Mouse (Mus musculus) heart, embryonic 12.5 days (tissue): Measurements from ENCODE around the gene Ptprh. TPM values are rescaled to one million over a fixed set of nuclear protein-coding genes. Genes with fewer than 3 reads are reported as not detected.

Experiments
- ATAC-seq: fragments of 200-750 bp; cut with Nextera tagmentation; 2 replicates; pipeline ENCODE4 v1.8.0; 2017; ENCODE audit warnings: moderate TSS enrichment, moderate library complexity; ENCODE audit not compliant: insufficient number of reproducible peaks, low FRiP score
- H3K27ac ChIP-seq: fragments of 300-500 bp; sonication (generic); 2 replicates; pipeline ENCODE4 v1.5.1; 2016; ENCODE audit warnings: mild to moderate bottlenecking, moderate library complexity; ENCODE audit not compliant: poor library complexity, severe bottlenecking
- H3K27me3 ChIP-seq: fragments of 300-500 bp; sonication (generic); replicated peaks from 2 replicates; pipeline ENCODE4 v1.6.1; 2016; ENCODE audit warnings: mild to moderate bottlenecking, moderate library complexity
- H3K36me3 ChIP-seq: fragments of 300-500 bp; sonication (generic); 2 replicates; pipeline ENCODE4 v1.6.1; 2016; ENCODE audit warnings: mild to moderate bottlenecking, moderate library complexity
- H3K4me1 ChIP-seq: fragments of 300-500 bp; sonication (generic); replicated peaks from 2 replicates; pipeline ENCODE4 v1.6.1; 2016; ENCODE audit warnings: mild to moderate bottlenecking
- H3K4me2 ChIP-seq: fragments of 300-500 bp; sonication (generic); 2 replicates; pipeline ENCODE4 v1.6.1; 2016; ENCODE audit warnings: mild to moderate bottlenecking, moderate library complexity
- H3K4me3 ChIP-seq: fragments of 300-500 bp; sonication (generic); 2 replicates; pipeline ENCODE4 v1.5.1; 2016; ENCODE audit warnings: mild to moderate bottlenecking
- H3K9ac ChIP-seq: fragments of 300-500 bp; sonication (generic); 2 replicates; pipeline ENCODE4 v1.6.1; 2016; ENCODE audit warnings: mild to moderate bottlenecking, moderate library complexity
- H3K9me3 ChIP-seq: fragments of 300-500 bp; sonication (generic); replicated peaks from 2 replicates; pipeline ENCODE4 v1.6.1; 2016; ENCODE audit warnings: mild to moderate bottlenecking, moderate library complexity
- WGBS: fragments of 180-500 bp; shearing (Covaris S2); methylation state at CpG from one replicate; pipeline ENCODE4 v1.1.7; 2016; 5-methylcytosine and 5-hydroxymethylcytosine counted together
- polyA plus RNA-seq: library from polyadenylated mRNA; unstranded; fragments of >200 nt; fragmentation: Nextera tagmentation; extraction: Ambion mirVana; gene quantifications from 2 replicates; pipeline ENCODE4 v1.2.1, GENCODE M21; 2016

The Ptprh gene
- polyA plus RNA-seq, result not detected in 2 replicates

GRCm38 (mm10) chr7:4603873-4604272, at the start of gene Ptprh:
Gene Ptprh (minus strand): TSS chr7:4604041.
- Histone ChIP-seq H3K9ac (no peak within 1 kb of the TSS), H3K9me3 (peaks cover 3% of the 10 kb centered on the region; the same call in 1 of the 2 replicates), H3K4me3 (no peak within 1 kb of the TSS), H3K36me3 (no peaks in the 10 kb centered on the region), H3K27me3 (no peaks in the 10 kb centered on the region), H3K4me2 (no peak within 1 kb of the TSS), H3K27ac (no peak within 1 kb of the TSS), H3K4me1 (no peaks in the 10 kb centered on the region)
- 63% methylated on average over 6 of the region's 6 CpGs for WGBS
- ATAC-seq, result no peak

DNA sequence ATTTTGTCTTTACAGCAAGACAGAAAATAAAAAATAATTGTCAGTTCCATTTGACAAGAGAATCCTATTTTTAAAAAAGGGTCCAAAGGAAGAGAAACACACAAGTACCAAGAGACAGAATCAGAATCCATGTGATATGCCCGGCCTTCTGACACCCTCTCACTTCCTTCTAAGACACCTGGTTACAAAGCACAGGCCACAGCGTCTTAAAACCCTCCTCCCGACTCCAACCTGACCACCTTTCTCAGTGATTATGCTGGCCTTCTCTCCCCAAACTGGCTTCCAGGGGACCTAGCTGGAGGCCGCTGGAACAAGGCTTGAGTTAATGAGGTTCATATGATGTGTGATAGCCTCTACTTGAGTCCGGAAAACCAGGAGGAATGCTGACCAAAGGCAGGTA, 49.5 kb upstream of the Ptprh start:
- WGBS, result 77% methylated on average over 5 of the region's 5 CpGs
- Histone ChIP-seq H3K9ac (no peak overlapping the region), H3K36me3 (peaks cover 17% of the 10 kb centered on the region; the same call in 1 of the 2 replicates), H3K4me1 (peaks cover 55% of the 10 kb centered on the region), H3K27me3 (no peaks in the 10 kb centered on the region), H3K4me2 (no peak overlapping the region), H3K9me3 (no peaks in the 10 kb centered on the region), H3K4me3 (no peak overlapping the region), H3K27ac (no peak overlapping the region)
- ATAC-seq, result no peak

- Histone ChIP-seq H3K4me3 (no peak overlapping the region), H3K4me2 (no peak overlapping the region), H3K4me1 (peaks cover 59% of the 10 kb centered on the region), H3K36me3 (peaks cover 17% of the 10 kb centered on the region; the same call in 1 of the 2 replicates), H3K9ac (no peak overlapping the region), H3K27me3 (no peaks in the 10 kb centered on the region), H3K27ac (no peak overlapping the region), H3K9me3 (no peaks in the 10 kb centered on the region)
- WGBS, result 66% methylated on average over 5 of the region's 5 CpGs
- no peak for ATAC-seq
Observed at GRCm38 (mm10) chr7:4652726-4653125, 48.9 kb upstream of the Ptprh start.

DNA sequence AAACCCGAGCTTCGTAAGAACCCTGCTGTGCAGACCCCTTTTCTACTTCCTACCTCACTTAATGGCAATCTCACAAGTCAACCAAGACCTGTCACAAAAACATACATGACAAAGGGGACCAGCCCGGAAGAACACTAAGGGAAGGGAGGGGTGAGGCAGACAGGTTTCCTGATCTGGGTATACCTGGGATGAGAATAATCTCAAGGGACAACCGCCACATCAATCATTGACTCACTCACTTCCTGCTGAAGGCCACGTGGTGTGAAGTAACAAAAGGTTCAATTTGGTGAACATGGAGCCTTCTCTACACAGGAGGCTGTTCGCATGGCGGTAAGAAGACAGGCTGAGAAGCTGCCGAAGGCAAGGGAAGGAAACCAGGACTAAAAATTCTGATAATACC, 47.7 kb upstream of the Ptprh start:
- Histone ChIP-seq H3K4me3 (no peak overlapping the region), H3K27ac (no peak overlapping the region), H3K9me3 (no peaks in the 10 kb centered on the region), H3K4me2 (no peak overlapping the region), H3K27me3 (no peaks in the 10 kb centered on the region), H3K9ac (no peak overlapping the region), H3K36me3 (peaks cover 22% of the 10 kb centered on the region), H3K4me1 (peaks cover 59% of the 10 kb centered on the region)
- 71% methylated on average over 8 of the region's 8 CpGs for WGBS
- no peak for ATAC-seq

GRCm38 (mm10) chr7:4647992-4648391, 44.2 kb upstream of the Ptprh start:
- ATAC-seq, result no peak
- Histone ChIP-seq H3K4me3 (no peak overlapping the region), H3K4me1 (peaks cover 36% of the 10 kb centered on the region), H3K4me2 (no peak overlapping the region), H3K27ac (peak overlapping the region; percentile 12; the same call in 1 of the 2 replicates), H3K27me3 (no peaks in the 10 kb centered on the region), H3K36me3 (peaks cover 51% of the 10 kb centered on the region), H3K9me3 (no peaks in the 10 kb centered on the region), H3K9ac (no peak overlapping the region)
- WGBS, result 83% methylated on average over 2 of the region's 2 CpGs

GRCm38 (mm10) chr7:4647291-4647690, 43.5 kb upstream of the Ptprh start:
- Histone ChIP-seq H3K9me3 (no peaks in the 10 kb centered on the region), H3K36me3 (peaks cover 52% of the 10 kb centered on the region), H3K27ac (peak overlapping the region; percentile 49; the same call in 1 of the 2 replicates), H3K4me1 (peaks cover 29% of the 10 kb centered on the region), H3K27me3 (no peaks in the 10 kb centered on the region), H3K4me3 (no peak overlapping the region), H3K4me2 (no peak overlapping the region), H3K9ac (no peak overlapping the region)
- peak; percentile 84 for ATAC-seq
- 28% methylated on average over 6 of the region's 6 CpGs for WGBS

- peaks cover 57% of the 10 kb centered on the region for H3K36me3 ChIP-seq
- WGBS, result 88% methylated on average over 3 of the region's 3 CpGs
- H3K4me1 ChIP-seq, result peaks cover 25% of the 10 kb centered on the region
- H3K4me3 ChIP-seq, result no peak overlapping the region
- H3K27ac ChIP-seq, result peak overlapping the region; percentile 49; the same call in 1 of the 2 replicates
- no peaks in the 10 kb centered on the region for H3K9me3 ChIP-seq
- peak; percentile 68 for ATAC-seq
- no peak overlapping the region for H3K4me2 ChIP-seq
- no peaks in the 10 kb centered on the region for H3K27me3 ChIP-seq
- H3K9ac ChIP-seq, result no peak overlapping the region
Observed at GRCm38 (mm10) chr7:4646806-4647205, 43.0 kb upstream of the Ptprh start.

GRCm38 (mm10) chr7:4643225-4643624, 39.4 kb upstream of the Ptprh start:
- H3K27ac ChIP-seq, result no peak overlapping the region
- H3K36me3 ChIP-seq, result peaks cover 85% of the 10 kb centered on the region
- H3K27me3 ChIP-seq, result no peaks in the 10 kb centered on the region
- H3K4me1 ChIP-seq, result peaks cover 19% of the 10 kb centered on the region
- no peak overlapping the region for H3K9ac ChIP-seq
- no peak overlapping the region for H3K4me3 ChIP-seq
- no peak for ATAC-seq
- H3K4me2 ChIP-seq, result no peak overlapping the region
- no peaks in the 10 kb centered on the region for H3K9me3 ChIP-seq
- WGBS, result 86% methylated on average over 6 of the region's 6 CpGs

GRCm38 (mm10) chr7:4641956-4642355, 38.1 kb upstream of the Ptprh start:
- no peak for ATAC-seq
- H3K9ac ChIP-seq, result no peak overlapping the region
- peaks cover 94% of the 10 kb centered on the region for H3K36me3 ChIP-seq
- H3K27me3 ChIP-seq, result no peaks in the 10 kb centered on the region
- no peak overlapping the region for H3K27ac ChIP-seq
- no peak overlapping the region for H3K4me2 ChIP-seq
- peaks cover 6% of the 10 kb centered on the region for H3K4me1 ChIP-seq
- WGBS, result 84% methylated on average over 7 of the region's 7 CpGs
- H3K4me3 ChIP-seq, result no peak overlapping the region
- no peaks in the 10 kb centered on the region for H3K9me3 ChIP-seq

- Histone ChIP-seq H3K36me3 (peaks cover 96% of the 10 kb centered on the region), H3K27me3 (no peaks in the 10 kb centered on the region), H3K9me3 (no peaks in the 10 kb centered on the region), H3K4me1 (no peaks in the 10 kb centered on the region), H3K9ac (no peak overlapping the region), H3K4me3 (no peak overlapping the region), H3K27ac (no peak overlapping the region), H3K4me2 (no peak overlapping the region)
- ATAC-seq, result no peak
- 82% methylated on average over 11 of the region's 11 CpGs for WGBS
Observed at GRCm38 (mm10) chr7:4641155-4641554, 37.3 kb upstream of the Ptprh start.

- Histone ChIP-seq H3K4me2 (no peak overlapping the region), H3K27me3 (no peaks in the 10 kb centered on the region), H3K36me3 (peaks cover 92% of the 10 kb centered on the region), H3K9me3 (no peaks in the 10 kb centered on the region), H3K4me3 (no peak overlapping the region), H3K9ac (no peak overlapping the region), H3K27ac (no peak overlapping the region), H3K4me1 (no peaks in the 10 kb centered on the region)
- 86% methylated on average over 4 of the region's 4 CpGs for WGBS
- no peak for ATAC-seq
Observed at GRCm38 (mm10) chr7:4636179-4636578, 32.3 kb upstream of the Ptprh start.

GRCm38 (mm10) chr7:4631031-4631430, 27.2 kb upstream of the Ptprh start, which contains the start of gene Tmem86b:
Gene Tmem86b (minus strand): TSS chr7:4631422.
- WGBS, result 77% methylated on average over 4 of the region's 4 CpGs
- Histone ChIP-seq H3K27ac (peak within 1 kb of the TSS; percentile 30; the same call in 1 of the 2 replicates), H3K36me3 (peaks cover 74% of the 10 kb centered on the region), H3K9me3 (no peaks in the 10 kb centered on the region), H3K9ac (no peak within 1 kb of the TSS), H3K4me3 (no peak within 1 kb of the TSS), H3K4me1 (no peaks in the 10 kb centered on the region), H3K27me3 (no peaks in the 10 kb centered on the region), H3K4me2 (no peak within 1 kb of the TSS)
- ATAC-seq, result peak; percentile 39
